Mouse (Mus musculus) heart, adult 8-10 months (tissue): ENCODE data around the gene Cars2. TPM values are rescaled to one million over a fixed set of nuclear protein-coding genes. Genes with fewer than 3 reads are reported as not detected.
A peak's percentile ranks its signal among the peaks of the same experiment; 100 is the strongest.
"Not testable (repeated sequence)": the region's sequence is repeated elsewhere in the genome, so short reads cannot be mapped to it uniquely, and the experiment has no call there.

Source experiments
- DNase-seq: peaks from one replicate; pipeline ENCODE4 v3.0.0; 2022; ENCODE audit warnings: low spot score
- total RNA-seq, 4 experiments: library from RNA; stranded (reverse); gene quantifications; 2 replicates each; pipeline ENCODE4 v1.2.4; 2022

Cars2 gene
- total RNA-seq, 4 experiments from 2014 or later, result 50.7 to 55.7 (median 53.7) TPM

DNA sequence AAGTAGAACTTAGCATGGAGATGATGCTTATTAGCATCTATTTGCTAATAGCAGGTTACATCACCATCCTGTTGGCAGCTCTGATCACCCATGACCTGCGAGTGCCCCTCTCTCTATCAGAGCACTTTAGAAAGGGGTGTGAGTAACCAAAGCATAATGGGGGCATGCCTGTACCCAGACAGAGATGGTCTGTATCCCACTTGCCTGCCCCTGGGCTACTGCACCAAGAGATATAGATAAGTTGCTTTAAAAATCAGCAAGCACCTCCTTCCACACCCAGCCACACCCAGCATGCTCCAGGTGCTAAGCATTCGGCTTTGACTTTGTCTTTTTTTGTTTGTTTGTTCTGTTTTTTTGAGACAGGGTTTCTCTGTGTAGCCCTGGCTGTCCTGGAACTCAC is 74.7 kb downstream of the Cars2 start:
- no peak for DNase-seq

DNA sequence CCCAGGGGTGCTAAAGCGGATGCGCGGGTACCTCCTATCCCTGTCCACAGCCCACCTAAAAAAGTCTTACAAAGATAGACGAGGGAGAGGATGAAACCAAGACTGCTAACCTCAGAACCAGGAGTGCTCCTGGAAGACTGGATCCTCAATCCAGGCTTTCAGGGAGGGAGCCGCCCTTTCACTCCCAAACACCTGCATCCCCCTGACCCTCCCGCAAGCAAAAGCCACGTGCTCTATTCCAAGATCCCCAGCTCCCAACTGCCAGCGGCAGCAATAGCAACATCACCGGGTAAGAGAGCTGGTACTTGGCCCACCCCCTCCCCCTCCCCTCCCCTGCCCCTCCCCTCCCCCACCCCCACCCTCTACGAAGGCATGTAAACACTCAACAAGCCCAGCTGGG is 75.2 kb downstream of the Cars2 start:
- DNase-seq, result no peak

DNA sequence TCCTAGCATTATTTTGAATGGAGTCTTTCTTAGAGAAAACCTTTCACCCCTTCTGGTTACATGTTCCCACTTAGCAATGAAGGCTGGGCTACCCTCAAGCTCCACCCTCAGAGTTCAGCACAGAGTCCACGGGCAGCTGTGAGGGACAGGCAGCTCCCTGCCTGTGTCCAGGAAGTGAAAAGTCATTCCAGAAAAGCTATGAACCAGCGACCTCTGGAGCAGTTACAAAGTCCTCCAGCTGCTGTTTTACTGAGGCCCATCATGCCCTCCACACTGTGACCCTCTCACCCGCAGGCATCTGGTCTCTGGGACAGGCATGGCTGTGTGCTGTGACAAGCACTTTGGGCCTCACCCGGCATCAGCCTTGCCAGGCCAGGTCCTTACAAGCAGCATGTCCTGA is 77.5 kb downstream of the Cars2 start:
- peak; percentile 48 for DNase-seq

DNA sequence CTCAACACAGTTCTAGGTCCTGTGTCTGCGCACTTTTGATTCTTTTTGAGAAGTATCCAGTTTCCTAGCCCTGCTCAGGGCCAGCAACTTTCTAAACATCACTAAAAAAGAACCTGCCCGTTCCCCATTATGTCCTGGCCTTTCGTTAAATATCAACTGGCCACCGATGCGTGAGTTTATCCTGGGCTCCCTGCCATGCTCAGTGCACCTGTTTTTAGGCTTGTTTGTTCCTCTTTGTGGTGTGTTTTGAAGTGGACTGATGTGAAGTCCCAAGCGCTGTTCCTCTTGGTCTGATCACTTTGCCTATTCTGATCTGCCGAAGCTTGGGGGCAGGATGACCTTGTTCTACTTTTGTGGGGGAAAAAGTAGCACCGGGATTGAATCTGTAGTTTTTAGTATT is 79.3 kb downstream of the Cars2 start:
- DNase-seq, result no peak

DNA sequence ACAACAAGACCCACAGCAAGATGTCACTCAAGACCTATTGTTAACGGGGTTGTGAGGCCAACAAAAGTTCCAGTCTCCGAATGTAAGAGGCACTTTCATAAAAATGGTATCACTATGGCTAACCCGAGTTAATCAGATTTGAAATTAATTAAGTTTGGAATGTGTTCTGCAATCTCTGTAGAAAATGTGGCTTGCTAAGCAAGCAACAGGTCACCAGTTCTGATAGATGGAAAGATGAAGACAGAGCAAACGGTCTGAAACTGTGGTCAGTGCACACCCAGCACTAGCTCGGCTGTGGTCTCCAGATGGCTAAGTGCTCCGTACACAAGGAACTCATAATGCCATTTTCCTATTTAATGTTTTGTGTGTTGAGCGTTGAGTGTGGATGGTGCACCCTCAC is 79.9 kb downstream of the Cars2 start:
- no peak for DNase-seq

DNA sequence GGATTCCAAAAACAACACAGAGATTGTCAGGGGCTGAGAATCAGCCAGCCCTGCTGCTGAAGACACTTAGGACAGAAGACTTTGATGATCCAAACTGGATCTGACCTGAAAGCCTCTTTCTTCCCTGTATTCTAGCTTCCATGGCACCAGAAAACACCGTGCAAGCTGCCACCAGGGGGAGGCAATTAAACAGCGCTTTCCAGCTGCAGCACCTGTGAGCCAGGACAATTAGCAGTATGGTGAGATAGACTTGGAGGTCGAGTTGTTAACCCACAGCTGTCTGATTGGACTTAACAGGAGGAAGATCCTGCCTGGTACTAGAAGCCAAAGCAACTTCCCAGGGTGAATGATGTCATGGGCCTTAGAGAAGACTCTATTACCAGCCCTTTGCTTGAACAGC is 81.5 kb downstream of the Cars2 start:
- no peak for DNase-seq

DNA sequence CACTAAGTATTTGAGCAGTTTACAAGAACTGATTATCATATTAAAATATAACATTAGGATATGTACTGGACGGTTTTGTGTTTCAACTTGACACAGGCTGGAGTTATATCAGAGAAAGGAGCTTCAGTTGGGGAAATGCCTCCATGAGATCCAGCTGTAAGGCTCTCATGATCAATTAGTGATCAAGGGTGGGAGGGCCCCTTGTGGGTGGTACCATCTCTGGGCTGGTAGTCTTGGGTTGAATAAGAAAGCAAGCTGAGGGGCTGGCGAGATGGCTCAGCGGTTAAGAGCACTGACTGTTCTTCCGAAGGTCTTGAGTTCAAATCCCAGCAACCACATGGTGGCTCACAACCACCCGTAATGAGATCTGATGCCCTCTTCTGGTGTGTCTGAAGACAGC is 84.1 kb downstream of the Cars2 start:
- DNase-seq, result not testable (repeated sequence)

DNA sequence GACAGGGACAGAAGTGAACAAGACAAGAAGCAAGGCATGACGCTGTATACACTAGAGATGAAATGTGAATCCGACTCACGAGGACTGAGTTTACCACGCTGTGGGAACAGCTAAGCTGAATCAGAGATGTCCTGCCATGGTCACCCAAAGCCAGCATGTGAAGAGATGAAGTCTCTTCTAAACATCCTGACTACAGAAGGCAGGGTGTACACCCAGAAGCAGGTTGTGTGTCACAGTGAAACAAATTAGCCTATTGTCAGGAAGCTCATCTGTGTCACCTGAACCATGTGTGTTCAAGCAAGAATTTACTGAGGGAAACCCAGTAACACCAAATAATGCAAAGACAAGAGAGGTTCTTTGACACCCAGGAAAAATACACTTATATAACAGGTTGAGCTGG is 85.0 kb downstream of the Cars2 start:
- no peak for DNase-seq

DNA sequence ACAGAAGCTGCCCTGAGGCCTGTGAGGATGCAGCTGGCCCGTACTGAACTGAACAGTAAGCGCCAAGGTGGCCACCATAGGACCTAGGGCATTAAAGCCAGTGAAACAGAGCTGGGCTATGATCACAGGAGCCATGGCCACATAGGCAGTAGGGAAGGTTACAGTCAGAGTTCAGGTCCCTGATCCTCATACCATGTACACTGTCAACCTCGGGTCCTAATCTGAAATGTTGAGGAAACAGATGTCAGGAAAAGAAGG is 85.9 kb downstream of the Cars2 start:
- no peak for DNase-seq

Other genes starting within 250 kb of the Cars2 start
- gene Col4a2, start 238.0 kb downstream of the Cars2 start, total RNA-seq, result 100 to 1,000 TPM in 3 of 4 experiments, 10 to 100 TPM in 1; 93.1 to 141 (median 113) TPM
- 100 to 1,000 TPM; 136 to 221 (median 183) TPM for gene Col4a1, start 238.0 kb downstream of the Cars2 start, total RNA-seq
- 10 to 100 TPM; 21.9 to 36.4 (median 28.1) TPM for gene Rab20, start 72.1 kb downstream of the Cars2 start, total RNA-seq
- 10 to 100 TPM; 30.7 to 35.3 (median 32.1) TPM for gene Naxd, start 53.3 kb downstream of the Cars2 start, total RNA-seq
- gene Ing1, start 4.8 kb upstream of the Cars2 start, total RNA-seq, result 10 to 100 TPM; 15.9 to 24.4 (median 19.9) TPM
- 10 to 100 TPM; 17.1 to 25.6 (median 19.4) TPM for gene Ankrd10, start 85.0 kb upstream of the Cars2 start, total RNA-seq
- gene 1700016D06Rik, start 150.3 kb upstream of the Cars2 start, total RNA-seq, result not detected
- 100 to 1,000 TPM in 3 of 4 experiments, 10 to 100 TPM in 1; 93.9 to 119 (median 111) TPM for gene Arhgef7, start 176.9 kb upstream of the Cars2 start, total RNA-seq